Mouse (Mus musculus): ENCODE data around the gene Dchs2.

- TF ChIP-seq RCOR1 (conservative IDR thresholded peaks at IDR 0.05; ENCODE audit: low read depth, low read length): no peak
- TF ChIP-seq EP300 (IDR thresholded peaks at IDR 0.05; ENCODE audit: low read length): no peak
- TF ChIP-seq MAX (IDR thresholded peaks at IDR 0.05; ENCODE audit: low read length): no peak
- no peak for TF ChIP-seq POLR2A (IDR thresholded peaks at IDR 0.05; ENCODE audit: low read depth, low read length)
Measured at GRCm38 (mm10) chr3:83210210-83210609, 82.5 kb downstream of the Dchs2 start.

Data from CH12.LX (cell line).